Mouse (Mus musculus): ENCODE measurements at regions not wholly inside any gene's neighbourhood (a gene's known extent, or its start where the extent isn't known, plus 50 kb on each side); places are given as distances from the start of the nearest gene placed in this dataset.

- H3K27ac ChIP-seq = no peak overlapping the region
- 87% methylated on average over 6 of the region's 6 CpGs for WGBS
Measured at GRCm38 (mm10) chr3:143909341-143909740, 295.7 kb downstream of the Lmo4 start.

GRCm38 (mm10) chr3:143903421-143903820 is 301.6 kb downstream of the Lmo4 start:
- Histone ChIP-seq H3K4me3 (replicated peaks) (no peak overlapping the region), H3K4me1 (replicated peaks) (no peaks in the 10 kb centered on the region), H3K27ac (no peak overlapping the region), H3K4me2 (replicated peaks) (no peak overlapping the region), H3K27me3 (no peaks in the 10 kb centered on the region), H3K9me3 (no peaks in the 10 kb centered on the region), H3K9ac (replicated peaks) (no peak overlapping the region), H3K36me3 (no peaks in the 10 kb centered on the region)
- ATAC-seq = no peak
- WGBS = 84% methylated on average over 2 of the region's 2 CpGs

More at GRCm38 (mm10) chr3:143909341-143909740, 295.7 kb downstream of the Lmo4 start:
- H3K36me3 ChIP-seq = no peaks in the 10 kb centered on the region
- H3K4me1 ChIP-seq (replicated peaks) = no peaks in the 10 kb centered on the region
- H3K4me2 ChIP-seq (replicated peaks) = no peak overlapping the region
- H3K9ac ChIP-seq (replicated peaks) = no peak overlapping the region
- H3K9me3 ChIP-seq = no peaks in the 10 kb centered on the region
- H3K4me3 ChIP-seq (replicated peaks) = no peak overlapping the region
- H3K27me3 ChIP-seq = no peaks in the 10 kb centered on the region
- ATAC-seq = no peak

- H3K4me3 ChIP-seq (replicated peaks) = no peak overlapping the region
- H3K36me3 ChIP-seq = no peaks in the 10 kb centered on the region
- no peak for ATAC-seq
- WGBS = 94% methylated on average over 2 of the region's 2 CpGs
- no peak overlapping the region for H3K9ac ChIP-seq (replicated peaks)
- H3K9me3 ChIP-seq = no peaks in the 10 kb centered on the region
- H3K4me2 ChIP-seq (replicated peaks) = no peak overlapping the region
- H3K27me3 ChIP-seq = no peaks in the 10 kb centered on the region
- no peaks in the 10 kb centered on the region for H3K4me1 ChIP-seq (replicated peaks)
- no peak overlapping the region for H3K27ac ChIP-seq
Measured at GRCm38 (mm10) chr3:143880813-143881212, 324.2 kb downstream of the Lmo4 start.

GRCm38 (mm10) chr3:143873876-143874275 is 331.1 kb downstream of the Lmo4 start:
- no peaks in the 10 kb centered on the region for H3K27me3 ChIP-seq
- no peak for ATAC-seq
- no peak overlapping the region for H3K4me3 ChIP-seq (replicated peaks)
- no peaks in the 10 kb centered on the region for H3K4me1 ChIP-seq (replicated peaks)
- H3K4me2 ChIP-seq (replicated peaks) = no peak overlapping the region
- H3K9ac ChIP-seq (replicated peaks) = no peak overlapping the region
- 88% methylated on average over 3 of the region's 3 CpGs for WGBS
- H3K36me3 ChIP-seq = no peaks in the 10 kb centered on the region
- H3K9me3 ChIP-seq = no peaks in the 10 kb centered on the region
- H3K27ac ChIP-seq = no peak overlapping the region

GRCm38 (mm10) chr3:143866521-143866920 is 338.5 kb downstream of the Lmo4 start:
- Histone ChIP-seq H3K4me2 (replicated peaks) (no peak overlapping the region), H3K27ac (no peak overlapping the region), H3K27me3 (no peaks in the 10 kb centered on the region), H3K4me3 (replicated peaks) (no peak overlapping the region), H3K4me1 (replicated peaks) (no peaks in the 10 kb centered on the region; the same call in 1 of the 2 replicates), H3K9ac (replicated peaks) (no peak overlapping the region), H3K9me3 (no peaks in the 10 kb centered on the region), H3K36me3 (no peaks in the 10 kb centered on the region)
- ATAC-seq = no peak
- 63% methylated on average over 4 of the region's 4 CpGs for WGBS

- no peak overlapping the region for H3K4me2 ChIP-seq (replicated peaks)
- H3K9ac ChIP-seq (replicated peaks) = no peak overlapping the region
- H3K4me1 ChIP-seq (replicated peaks) = no peaks in the 10 kb centered on the region; the same call in 1 of the 2 replicates
- H3K4me3 ChIP-seq (replicated peaks) = no peak overlapping the region
- no peak overlapping the region for H3K27ac ChIP-seq
- H3K36me3 ChIP-seq = no peaks in the 10 kb centered on the region
- 84% methylated on average over 7 of the region's 7 CpGs for WGBS
- no peaks in the 10 kb centered on the region for H3K9me3 ChIP-seq
- no peak for ATAC-seq
- no peaks in the 10 kb centered on the region for H3K27me3 ChIP-seq
Measured at GRCm38 (mm10) chr3:143865626-143866025, 339.4 kb downstream of the Lmo4 start.

GRCm38 (mm10) chr3:143864490-143864889 is 340.5 kb downstream of the Lmo4 start:
- H3K36me3 ChIP-seq = no peaks in the 10 kb centered on the region
- H3K27ac ChIP-seq = no peak overlapping the region
- H3K27me3 ChIP-seq = no peaks in the 10 kb centered on the region
- H3K4me2 ChIP-seq (replicated peaks) = no peak overlapping the region
- H3K9ac ChIP-seq (replicated peaks) = no peak overlapping the region
- 73% methylated on average over 10 of the region's 10 CpGs for WGBS
- H3K4me1 ChIP-seq (replicated peaks) = no peaks in the 10 kb centered on the region; the same call in 1 of the 2 replicates
- no peak overlapping the region for H3K4me3 ChIP-seq (replicated peaks)
- peak; percentile 34; the same call in 1 of the 2 replicates for ATAC-seq
- no peaks in the 10 kb centered on the region for H3K9me3 ChIP-seq

GRCm38 (mm10) chr3:143862531-143862930 is 342.5 kb downstream of the Lmo4 start:
- Histone ChIP-seq H3K27ac (no peak overlapping the region), H3K36me3 (no peaks in the 10 kb centered on the region), H3K27me3 (no peaks in the 10 kb centered on the region), H3K4me1 (replicated peaks) (no peaks in the 10 kb centered on the region; the same call in 1 of the 2 replicates), H3K9ac (replicated peaks) (no peak overlapping the region), H3K4me3 (replicated peaks) (no peak overlapping the region), H3K9me3 (no peaks in the 10 kb centered on the region), H3K4me2 (replicated peaks) (no peak overlapping the region)
- no peak for ATAC-seq
- 88% methylated on average over 11 of the region's 11 CpGs for WGBS

GRCm38 (mm10) chr3:143861866-143862265 is 343.2 kb downstream of the Lmo4 start:
- WGBS = 76% methylated on average over 4 of the region's 4 CpGs
- H3K36me3 ChIP-seq = no peaks in the 10 kb centered on the region
- no peaks in the 10 kb centered on the region; the same call in 1 of the 2 replicates for H3K4me1 ChIP-seq (replicated peaks)
- no peak overlapping the region for H3K4me3 ChIP-seq (replicated peaks)
- H3K4me2 ChIP-seq (replicated peaks) = no peak overlapping the region
- no peaks in the 10 kb centered on the region for H3K27me3 ChIP-seq
- no peak overlapping the region for H3K27ac ChIP-seq
- no peak for ATAC-seq
- no peak overlapping the region for H3K9ac ChIP-seq (replicated peaks)
- no peaks in the 10 kb centered on the region for H3K9me3 ChIP-seq

GRCm38 (mm10) chr3:143835611-143836240 is 369.3 kb downstream of the Lmo4 start:
- WGBS = 89% methylated on average over 7 of the region's 7 CpGs

GRCm38 (mm10) chr3:143834725-143835124 is 370.3 kb downstream of the Lmo4 start:
- H3K9ac ChIP-seq (replicated peaks) = no peak overlapping the region
- 88% methylated on average over 2 of the region's 2 CpGs for WGBS
- ATAC-seq = no peak
- no peaks in the 10 kb centered on the region for H3K27me3 ChIP-seq
- H3K9me3 ChIP-seq = no peaks in the 10 kb centered on the region
- H3K4me1 ChIP-seq (replicated peaks) = no peaks in the 10 kb centered on the region
- H3K4me3 ChIP-seq (replicated peaks) = no peak overlapping the region
- H3K27ac ChIP-seq = no peak overlapping the region
- no peaks in the 10 kb centered on the region for H3K36me3 ChIP-seq
- H3K4me2 ChIP-seq (replicated peaks) = no peak overlapping the region

More at GRCm38 (mm10) chr3:143835611-143836240, 369.3 kb downstream of the Lmo4 start:
- Histone ChIP-seq H3K4me3 (replicated peaks) (no peak overlapping the region), H3K36me3 (no peaks in the 10 kb centered on the region), H3K9me3 (no peaks in the 10 kb centered on the region), H3K4me2 (replicated peaks) (no peak overlapping the region), H3K27me3 (no peaks in the 10 kb centered on the region), H3K4me1 (replicated peaks) (no peaks in the 10 kb centered on the region), H3K27ac (no peak overlapping the region), H3K9ac (replicated peaks) (no peak overlapping the region)
- no peak for ATAC-seq

GRCm38 (mm10) chr3:143823395-143823777 is 381.6 kb downstream of the Lmo4 start:
- no peak for ATAC-seq

More at GRCm38 (mm10) chr3:143823395-143823777, 381.6 kb downstream of the Lmo4 start:
- Histone ChIP-seq H3K27me3 (no peaks in the 10 kb centered on the region), H3K9me3 (no peaks in the 10 kb centered on the region), H3K27ac (no peak overlapping the region), H3K9ac (replicated peaks) (no peak overlapping the region), H3K36me3 (no peaks in the 10 kb centered on the region), H3K4me3 (replicated peaks) (no peak overlapping the region), H3K4me1 (replicated peaks) (0 out of 2 replicates have a peak, but pooled peaks cover 3% of the 10 kb centered on the region), H3K4me2 (replicated peaks) (no peak overlapping the region)
- WGBS = 68% methylated on average over 1 of the region's 1 CpGs

All from midbrain, embryonic 13.5 days (tissue).